Mouse (Mus musculus) heart, embryonic 15.5 days (tissue): Measurements from ENCODE around the gene Zfp992. TPM values are rescaled to one million over a fixed set of nuclear protein-coding genes. Genes with fewer than 3 reads are reported as not detected.
A peak's percentile ranks its signal among the peaks of the same experiment; 100 is the strongest.
"Not testable (repeated sequence)": the region's sequence is repeated elsewhere in the genome, so short reads cannot be mapped to it uniquely, and the experiment has no call there.

ENCODE experiments used
- ATAC-seq: fragments of 200-750 bp; cut with Nextera tagmentation; replicated peaks from 2 replicates; pipeline ENCODE4 v1.8.0; 2017; ENCODE audit warnings: low read depth, moderate TSS enrichment; ENCODE audit not compliant: insufficient number of reproducible peaks, insufficient read depth, low FRiP score
- H3K27ac ChIP-seq: fragments of 300-500 bp; sonication (generic); 2 replicates; pipeline ENCODE4 v1.5.1; 2015; ENCODE audit warnings: mild to moderate bottlenecking, inconsistent platforms
- H3K27me3 ChIP-seq: fragments of 300-500 bp; sonication (generic); 2 replicates; pipeline ENCODE4 v1.6.1; 2015; ENCODE audit warnings: inconsistent platforms
- H3K36me3 ChIP-seq: fragments of 300-500 bp; sonication (generic); 2 replicates; pipeline ENCODE4 v1.6.1; 2015; ENCODE audit warnings: mild to moderate bottlenecking, inconsistent platforms
- H3K4me1 ChIP-seq: fragments of 300-500 bp; sonication (generic); replicated peaks from 2 replicates; pipeline ENCODE4 v1.6.1; 2015; ENCODE audit warnings: inconsistent platforms
- H3K4me2 ChIP-seq: fragments of 300-500 bp; sonication (generic); 2 replicates; pipeline ENCODE4 v1.6.1; 2015; ENCODE audit warnings: inconsistent platforms, mild to moderate bottlenecking, moderate library complexity
- H3K4me3 ChIP-seq: fragments of 300-500 bp; sonication (generic); 2 replicates; pipeline ENCODE4 v1.5.1; 2015; ENCODE audit warnings: mild to moderate bottlenecking, inconsistent platforms
- H3K9ac ChIP-seq: fragments of 300-500 bp; sonication (generic); 2 replicates; pipeline ENCODE4 v1.6.1; 2015; ENCODE audit warnings: mild to moderate bottlenecking, inconsistent platforms
- H3K9me3 ChIP-seq: fragments of 300-500 bp; sonication (generic); replicated peaks from 2 replicates; pipeline ENCODE4 v1.6.1; 2016; ENCODE audit warnings: inconsistent platforms
- WGBS: fragments of 180-500 bp; shearing (Covaris S2); methylation state at CpG from one replicate; pipeline ENCODE4 v1.1.7; 2015; ENCODE audit warnings: mixed read lengths; 5-methylcytosine and 5-hydroxymethylcytosine counted together
- polyA plus RNA-seq: library from polyadenylated mRNA; unstranded; fragments of >200 nt; fragmentation: Nextera tagmentation; extraction: Ambion mirVana; gene quantifications from 2 replicates; pipeline ENCODE4 v1.2.1, GENCODE M21; 2015

Zfp992 gene
- polyA plus RNA-seq, 1 experiment from 2014 or later = 2.5 TPM

DNA sequence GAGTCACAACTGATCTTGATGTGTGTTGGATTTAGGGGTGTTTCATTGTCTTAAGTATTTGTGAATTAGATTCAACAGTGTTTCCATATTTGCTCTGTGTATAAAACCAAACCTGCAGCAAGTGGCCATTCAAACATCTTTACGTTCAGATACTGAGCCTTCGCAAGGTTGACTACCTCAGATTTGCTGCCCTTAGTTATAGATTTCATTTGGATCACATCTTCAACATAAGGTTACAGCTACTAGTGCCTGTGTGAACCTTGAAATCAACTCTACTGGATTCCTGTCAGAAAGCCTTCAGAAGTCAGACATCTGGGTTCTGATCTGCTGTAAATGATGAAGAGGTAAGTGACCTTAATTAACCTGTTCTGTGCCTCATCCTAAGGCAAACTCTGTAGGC is 27.4 kb downstream of the Zfp992 start:
- H3K27ac ChIP-seq, H3K4me3 ChIP-seq, H3K4me2 ChIP-seq, H3K36me3 ChIP-seq, ATAC-seq, H3K27me3 ChIP-seq, H3K4me1 ChIP-seq, H3K9ac ChIP-seq: not testable (repeated sequence)
- peaks cover 39% of the 10 kb centered on the region for H3K9me3 ChIP-seq
- 92% methylated on average over 2 of the region's 2 CpGs for WGBS

DNA sequence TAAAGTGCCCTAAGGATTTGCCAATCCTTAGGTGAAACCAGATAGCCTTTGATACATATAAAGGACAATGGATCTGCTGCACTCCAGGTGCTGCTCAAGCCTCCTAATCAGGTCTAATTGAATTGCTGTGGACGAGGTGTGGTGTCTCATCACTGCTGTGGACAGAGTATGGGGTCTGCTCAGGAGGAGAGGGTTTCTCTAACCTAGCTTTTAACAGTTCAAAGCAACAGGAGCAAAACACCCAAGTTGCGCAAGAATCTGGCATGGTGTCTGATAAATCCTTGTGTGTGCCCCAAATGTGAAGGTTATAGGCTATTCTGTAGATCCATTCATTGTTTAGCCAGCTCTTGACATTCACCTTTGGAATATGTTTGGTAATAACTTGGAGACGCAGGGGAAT is 28.1 kb downstream of the Zfp992 start:
- not testable (repeated sequence) for H3K9ac ChIP-seq, H3K27me3 ChIP-seq, H3K4me2 ChIP-seq, ATAC-seq, H3K4me3 ChIP-seq, H3K4me1 ChIP-seq, H3K36me3 ChIP-seq, H3K27ac ChIP-seq
- H3K9me3 ChIP-seq = peaks cover 44% of the 10 kb centered on the region
- WGBS = 71% methylated on average over 3 of the region's 3 CpGs

DNA sequence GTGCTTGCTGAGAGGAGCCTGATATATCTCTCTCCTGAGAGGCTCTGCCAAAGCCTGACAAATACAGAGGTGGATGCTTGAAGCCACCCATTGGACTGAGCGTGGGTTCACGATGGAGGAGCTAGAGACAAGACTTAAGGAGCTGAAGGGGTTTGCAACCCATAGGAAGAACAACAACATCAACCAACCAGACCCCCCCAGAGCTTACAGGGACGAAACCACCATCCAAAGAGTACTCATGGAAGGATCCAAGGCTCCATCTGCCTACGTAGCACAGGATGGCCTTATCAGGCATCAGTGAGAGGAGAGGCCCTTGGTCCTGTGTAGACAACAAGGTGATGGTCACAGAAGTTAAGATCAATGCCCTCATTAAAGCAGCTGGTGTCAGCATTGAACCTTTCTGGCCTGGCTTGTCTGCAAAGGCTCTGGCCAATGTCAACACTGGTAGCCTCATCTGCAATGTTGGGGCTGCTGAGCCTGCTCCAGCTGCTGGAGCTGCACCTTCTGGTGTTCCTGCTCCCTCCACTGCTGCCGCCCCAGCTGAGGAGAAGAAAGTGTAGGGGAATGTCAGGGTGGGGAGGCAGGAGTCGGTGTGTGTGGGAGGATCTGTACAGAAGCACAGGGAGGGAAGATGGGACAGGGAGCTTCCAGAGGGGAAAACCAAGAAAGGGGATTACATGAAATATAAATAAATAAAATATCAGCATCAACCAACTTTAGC is 31.7 kb downstream of the Zfp992 start:
- H3K27ac ChIP-seq, H3K4me2 ChIP-seq, H3K4me1 ChIP-seq, H3K4me3 ChIP-seq, H3K36me3 ChIP-seq, H3K9ac ChIP-seq, H3K27me3 ChIP-seq: not testable (repeated sequence)
- peak; percentile 40 for ATAC-seq
- WGBS = 62% methylated on average over 6 of the region's 6 CpGs
- peaks cover 57% of the 10 kb centered on the region for H3K9me3 ChIP-seq

DNA sequence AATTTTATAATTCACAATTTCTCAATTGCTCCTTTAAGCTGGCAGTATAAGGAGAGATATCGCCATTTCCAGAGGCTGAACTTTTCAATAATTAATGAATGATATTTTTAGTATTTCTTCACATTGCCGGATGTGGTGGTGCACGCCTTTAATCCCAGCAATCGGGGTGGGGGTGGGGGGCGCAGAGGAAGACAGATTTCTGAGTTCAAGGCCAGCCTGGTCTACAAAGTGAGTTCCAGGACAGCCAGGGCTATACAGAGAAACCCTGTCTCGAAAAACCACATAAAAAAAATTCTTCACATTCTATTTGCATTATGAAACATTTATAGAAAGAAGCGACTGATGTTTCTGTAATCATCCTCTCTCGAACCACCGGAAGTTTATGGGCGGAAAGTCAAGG is 33.7 kb downstream of the Zfp992 start:
- peaks cover 46% of the 10 kb centered on the region for H3K9me3 ChIP-seq
- H3K9ac ChIP-seq, H3K4me2 ChIP-seq, H3K4me3 ChIP-seq, H3K27me3 ChIP-seq, H3K36me3 ChIP-seq, ATAC-seq, H3K27ac ChIP-seq, H3K4me1 ChIP-seq: not testable (repeated sequence)
- WGBS = 82% methylated on average over 10 of the region's 10 CpGs

DNA sequence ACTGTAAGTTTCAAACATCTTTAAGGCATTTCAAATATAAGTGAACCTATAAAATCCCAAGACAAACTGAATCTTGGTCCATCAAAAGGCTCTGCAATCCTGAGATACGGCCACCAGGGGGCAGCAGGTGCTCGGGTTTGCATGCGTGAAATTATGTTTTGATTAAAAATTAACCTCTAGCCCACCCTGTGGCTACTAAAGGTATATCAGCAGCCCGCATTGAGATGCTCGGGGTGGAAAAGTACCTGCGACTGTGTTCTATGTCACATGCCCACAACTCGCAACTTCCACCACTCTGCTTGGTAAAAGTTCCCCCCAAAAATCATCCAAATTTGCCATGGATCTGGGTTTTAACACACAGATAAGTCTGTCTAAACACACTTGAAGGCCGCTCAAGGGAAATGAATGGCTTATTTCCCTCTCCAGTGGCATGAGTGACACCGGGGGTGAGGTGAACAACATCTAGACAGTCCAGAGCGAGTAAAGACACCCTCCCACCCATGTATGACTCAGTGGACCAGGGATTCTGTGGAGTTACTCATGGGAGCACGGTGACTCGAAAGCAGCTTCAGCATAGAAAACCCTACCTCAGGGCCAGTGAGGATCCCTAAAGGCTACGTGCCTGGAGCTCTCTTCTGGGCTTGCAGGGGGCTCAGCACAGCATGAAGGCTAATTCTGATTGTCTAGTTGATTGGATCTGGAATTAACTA is 34.9 kb downstream of the Zfp992 start:
- H3K9me3 ChIP-seq = peaks cover 43% of the 10 kb centered on the region
- H3K27ac ChIP-seq, H3K4me3 ChIP-seq, H3K27me3 ChIP-seq, H3K9ac ChIP-seq, H3K4me2 ChIP-seq, H3K36me3 ChIP-seq, H3K4me1 ChIP-seq: not testable (repeated sequence)
- 64% methylated on average over 13 of the region's 13 CpGs for WGBS
- ATAC-seq = peak; percentile 51

DNA sequence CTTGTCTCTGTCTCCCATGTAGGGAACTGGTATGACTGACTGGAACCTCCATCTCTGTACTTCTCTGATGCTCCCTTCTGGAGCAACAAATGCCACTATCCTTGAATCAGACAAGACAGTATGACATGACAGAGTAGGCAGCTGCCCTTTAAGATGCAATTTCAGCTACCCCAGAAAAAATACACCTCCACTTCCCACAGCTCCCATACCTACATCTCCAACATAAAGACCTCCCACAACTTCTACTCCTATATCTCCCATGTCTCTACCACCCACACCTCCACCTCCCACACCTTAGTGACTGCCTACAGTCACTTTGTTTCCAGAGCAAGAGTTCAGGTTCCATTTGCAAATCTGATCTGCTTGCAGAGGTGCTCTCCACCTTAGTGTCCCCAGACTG is 35.9 kb downstream of the Zfp992 start:
- not testable (repeated sequence) for H3K36me3 ChIP-seq, H3K9ac ChIP-seq, H3K27ac ChIP-seq, H3K4me2 ChIP-seq, H3K4me3 ChIP-seq, H3K27me3 ChIP-seq, H3K4me1 ChIP-seq, ATAC-seq
- H3K9me3 ChIP-seq = peaks cover 43% of the 10 kb centered on the region

DNA sequence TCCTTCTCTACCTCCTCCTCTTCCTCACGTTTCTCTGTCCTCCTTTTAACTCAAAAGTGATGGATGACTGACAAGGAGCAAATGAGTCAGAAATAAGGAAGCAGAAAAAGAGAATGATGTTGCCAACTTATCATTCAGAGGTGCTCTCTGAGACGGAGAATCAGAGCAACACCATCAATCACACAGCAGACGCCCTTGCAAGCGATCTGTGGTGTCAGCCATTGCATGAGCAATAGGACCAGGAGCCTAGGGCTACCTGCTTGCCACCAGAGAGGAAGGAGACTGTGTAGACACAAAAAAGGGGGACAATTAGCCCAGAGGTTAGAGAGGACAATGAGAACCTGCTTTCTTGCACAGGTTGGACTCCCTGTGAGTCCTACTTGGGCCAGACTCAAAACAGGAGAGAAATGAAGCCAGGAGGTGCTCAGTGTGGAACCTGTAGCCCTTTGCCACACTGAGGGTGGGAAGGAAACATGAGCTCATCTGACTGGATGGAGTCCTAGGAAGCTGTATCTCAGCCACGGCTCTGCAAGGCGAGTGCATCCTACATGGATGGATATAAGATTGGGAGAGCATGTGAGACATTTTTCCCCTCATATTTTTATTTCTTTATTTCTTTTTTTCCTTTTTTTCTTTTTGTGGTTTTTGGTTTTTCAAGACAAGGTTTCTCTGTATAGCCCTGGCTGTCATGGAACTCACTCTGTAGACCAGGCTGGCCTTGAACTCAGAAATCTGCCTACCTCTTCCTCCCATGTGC is 36.5 kb downstream of the Zfp992 start:
- not testable (repeated sequence) for H3K36me3 ChIP-seq, ATAC-seq, H3K4me2 ChIP-seq, H3K4me3 ChIP-seq, H3K27me3 ChIP-seq, H3K27ac ChIP-seq, H3K9ac ChIP-seq, H3K4me1 ChIP-seq
- peaks cover 41% of the 10 kb centered on the region for H3K9me3 ChIP-seq
- WGBS = 59% methylated on average over 6 of the region's 6 CpGs

DNA sequence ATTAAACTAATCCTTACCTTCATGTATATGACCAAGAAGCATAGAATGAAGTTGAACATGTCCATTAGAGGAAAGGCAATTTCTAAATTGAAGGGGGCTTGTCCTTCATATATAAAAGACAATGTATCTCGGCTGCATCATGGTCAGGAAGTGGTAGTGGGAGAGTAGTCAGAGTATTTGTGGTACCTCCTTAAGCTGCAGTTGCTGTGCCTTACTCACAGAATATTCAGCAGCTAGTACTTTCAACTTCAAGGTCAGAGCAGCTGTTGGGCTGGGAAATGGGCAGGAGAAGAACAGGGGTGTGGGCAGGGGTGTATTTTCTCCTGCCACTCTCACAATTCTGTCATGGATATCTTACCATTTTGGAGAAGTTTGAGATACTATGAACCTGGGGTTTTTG is 37.9 kb downstream of the Zfp992 start:
- H3K9me3 ChIP-seq = peaks cover 39% of the 10 kb centered on the region
- H3K4me2 ChIP-seq, H3K27ac ChIP-seq, H3K4me1 ChIP-seq, H3K9ac ChIP-seq, H3K4me3 ChIP-seq, H3K27me3 ChIP-seq, H3K36me3 ChIP-seq: not testable (repeated sequence)
- 53% methylated on average over 1 of the region's 1 CpGs for WGBS
- 0 out of 2 replicates have a peak, but pooled peaks have one; percentile 3 for ATAC-seq

DNA sequence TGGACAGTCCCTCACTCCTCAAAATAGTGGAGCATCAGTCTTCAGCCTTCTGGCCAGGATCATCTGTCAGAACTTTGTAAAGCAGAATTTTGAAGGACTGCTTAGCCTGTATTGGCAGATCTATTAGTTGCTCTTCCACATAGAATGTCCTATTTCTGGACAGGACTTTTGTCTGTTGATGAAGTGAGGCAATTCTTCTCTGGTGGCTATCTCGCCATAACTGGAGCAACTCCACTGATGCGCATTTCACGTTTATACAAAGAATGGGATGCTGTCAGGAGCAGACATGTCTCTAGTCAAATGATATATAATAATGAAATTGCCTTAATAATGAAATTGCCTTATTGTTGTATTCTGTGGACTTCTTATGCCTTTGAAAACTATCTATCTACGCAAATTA is 40.4 kb downstream of the Zfp992 start:
- ATAC-seq, H3K27ac ChIP-seq, H3K9ac ChIP-seq, H3K36me3 ChIP-seq, H3K4me2 ChIP-seq, H3K4me3 ChIP-seq, H3K27me3 ChIP-seq, H3K4me1 ChIP-seq: not testable (repeated sequence)
- peaks cover 46% of the 10 kb centered on the region for H3K9me3 ChIP-seq
- WGBS = 68% methylated on average over 4 of the region's 4 CpGs

DNA sequence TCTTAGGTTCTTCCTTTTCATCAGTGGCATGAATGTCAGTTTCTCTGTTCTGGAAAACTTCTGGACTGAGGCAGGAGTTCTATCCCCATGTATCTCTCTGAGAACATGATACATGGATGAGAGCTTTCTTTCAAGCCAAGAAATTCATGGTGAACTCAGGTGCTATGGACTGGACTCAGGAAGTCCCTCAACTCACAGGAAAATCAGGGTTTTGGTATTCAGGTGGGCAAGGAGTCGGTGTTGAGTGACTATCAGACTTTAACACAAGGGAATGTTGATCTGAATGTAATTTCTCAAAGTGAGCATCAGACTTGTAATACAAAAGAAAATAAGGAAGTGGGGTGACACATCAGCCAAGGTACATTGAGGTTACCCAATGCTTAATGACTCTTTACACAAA is 43.2 kb downstream of the Zfp992 start:
- not testable (repeated sequence) for H3K4me2 ChIP-seq, H3K27me3 ChIP-seq, H3K4me3 ChIP-seq, H3K9ac ChIP-seq, H3K27ac ChIP-seq, H3K36me3 ChIP-seq, ATAC-seq, H3K4me1 ChIP-seq
- WGBS = 72% methylated on average over 1 of the region's 1 CpGs
- peaks cover 54% of the 10 kb centered on the region for H3K9me3 ChIP-seq

DNA sequence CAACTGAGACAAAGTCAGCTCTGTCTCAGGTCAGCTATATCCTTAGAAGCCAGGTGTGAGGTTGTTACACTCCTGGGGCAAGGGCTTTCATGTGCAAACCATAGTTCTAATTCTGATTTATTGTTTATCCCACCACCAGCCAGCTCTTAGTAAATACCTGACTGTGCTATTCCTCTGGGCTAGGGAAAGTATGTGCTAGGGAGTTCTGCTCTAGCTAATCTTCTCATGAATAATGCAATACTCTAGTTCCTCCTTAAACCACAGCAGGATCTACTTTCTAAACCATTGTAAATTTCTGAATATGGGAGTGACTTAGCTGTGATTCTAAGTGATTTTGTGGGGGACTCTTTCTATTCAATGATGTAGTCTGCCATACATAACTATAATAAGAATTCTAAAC is 43.6 kb downstream of the Zfp992 start:
- ATAC-seq = no peak
- H3K4me2 ChIP-seq = no peak overlapping the region
- peaks cover 58% of the 10 kb centered on the region for H3K9me3 ChIP-seq
- no peak overlapping the region for H3K27ac ChIP-seq
- H3K36me3 ChIP-seq = no peaks in the 10 kb centered on the region
- no peak overlapping the region for H3K4me3 ChIP-seq
- no peaks in the 10 kb centered on the region for H3K4me1 ChIP-seq
- no peaks in the 10 kb centered on the region for H3K27me3 ChIP-seq
- no peak overlapping the region for H3K9ac ChIP-seq
